Mouse (Mus musculus) kidney, embryonic 14.5 days (tissue): Measurements from ENCODE around the gene Gas7. TPM values are rescaled to one million over a fixed set of nuclear protein-coding genes. Genes with fewer than 3 reads are reported as not detected.

Source experiments
- ATAC-seq: fragments of 200-750 bp; cut with Nextera tagmentation; 2 replicates; pipeline ENCODE4 v1.8.0; 2017; ENCODE audit warnings: moderate number of reproducible peaks, mild to moderate bottlenecking, moderate TSS enrichment, moderate library complexity; ENCODE audit not compliant: low FRiP score, low TSS enrichment
- H3K27ac ChIP-seq: fragments of 300-500 bp; sonication (generic); 2 replicates; pipeline ENCODE4 v1.5.1; 2014; ENCODE audit warnings: low read depth, mild to moderate bottlenecking, low read length, moderate library complexity, mixed read lengths
- H3K27me3 ChIP-seq: fragments of 300-500 bp; sonication (generic); 2 replicates; pipeline ENCODE4 v1.6.1; 2014; ENCODE audit warnings: mild to moderate bottlenecking, low read length; ENCODE audit not compliant: control insufficient read depth, insufficient read depth
- H3K36me3 ChIP-seq: fragments of 300-500 bp; sonication (generic); 2 replicates; pipeline ENCODE4 v1.6.1; 2014; ENCODE audit warnings: low read length, mixed read lengths; ENCODE audit not compliant: control insufficient read depth, insufficient read depth
- H3K4me1 ChIP-seq: fragments of 300-500 bp; sonication (generic); 2 replicates; pipeline ENCODE4 v1.6.1; 2014; ENCODE audit warnings: low read length, mixed read lengths; ENCODE audit not compliant: control insufficient read depth, insufficient read depth
- H3K4me2 ChIP-seq: fragments of 300-500 bp; sonication (generic); replicated peaks from 2 replicates; pipeline ENCODE4 v1.6.1; 2014; ENCODE audit warnings: low read depth, mild to moderate bottlenecking, low read length
- H3K4me3 ChIP-seq: fragments of 300-500 bp; sonication (generic); 2 replicates; pipeline ENCODE4 v1.5.1; 2014; ENCODE audit warnings: mild to moderate bottlenecking, low read length
- H3K9ac ChIP-seq: fragments of 300-500 bp; sonication (generic); 2 replicates; pipeline ENCODE4 v1.6.1; 2014; ENCODE audit warnings: low read depth, mild to moderate bottlenecking, low read length, moderate library complexity
- H3K9me3 ChIP-seq: fragments of 300-500 bp; sonication (generic); 2 replicates; pipeline ENCODE4 v1.6.1; 2016; ENCODE audit warnings: low read length; ENCODE audit not compliant: control insufficient read depth
- WGBS: fragments of 180-500 bp; shearing (Covaris S2); extraction: QIAGEN DNeasy Blood & Tissue Kit; methylation state at CpG from one replicate; pipeline ENCODE4 v1.1.7; 2014; 5-methylcytosine and 5-hydroxymethylcytosine counted together
- polyA plus RNA-seq: library from polyadenylated mRNA; unstranded; fragments of >200 nt; fragmentation: Nextera tagmentation; extraction: Ambion mirVana; gene quantifications from 2 replicates; pipeline ENCODE4 v1.2.1, GENCODE M21; 2014

Gas7 gene
- polyA plus RNA-seq, 1 experiment from 2014 or later: 8.3 TPM

DNA sequence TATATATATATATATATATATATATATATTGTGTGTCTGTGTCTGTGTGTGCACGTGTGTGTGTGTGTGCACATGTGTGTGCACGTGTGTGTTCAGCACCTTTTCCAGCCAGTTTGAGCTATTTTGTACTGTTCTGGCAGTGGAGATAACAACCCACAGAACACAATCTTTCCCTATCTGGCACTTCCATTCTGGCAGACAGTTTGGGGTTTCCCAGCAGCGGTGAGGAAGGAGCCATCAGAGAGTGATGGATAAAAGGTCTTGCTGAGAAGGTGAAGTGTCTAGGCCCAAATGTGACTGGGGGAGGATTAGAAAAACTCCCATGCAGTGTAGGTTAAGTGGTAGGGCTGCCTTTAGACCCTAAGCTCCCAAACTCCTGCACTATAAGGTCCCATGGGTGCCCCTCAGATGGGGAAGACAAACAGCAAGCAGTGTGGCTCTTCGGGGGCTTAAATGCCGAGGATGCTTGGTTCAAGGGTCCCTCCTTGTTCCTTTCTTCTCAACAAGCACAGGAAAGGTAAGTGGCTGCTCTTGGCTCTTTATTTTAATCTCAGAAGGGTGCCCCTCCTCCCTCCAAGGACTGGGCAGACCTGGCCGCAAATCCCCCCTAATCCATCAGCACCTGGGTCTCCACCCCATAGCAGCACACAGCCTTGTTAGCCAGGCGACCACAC, 239.6 kb downstream of the Gas7 start, which contains the start of gene Rcvrn:
Gene Rcvrn, plus strand, starts transcription at position 624 of the 674 bp plus-strand sequence.
- 74% methylated on average over 7 of the region's 7 CpGs for WGBS
- Histone ChIP-seq H3K4me2 (no peak within 1 kb of the TSS), H3K4me3 (no peak within 1 kb of the TSS), H3K9ac (no peak within 1 kb of the TSS), H3K9me3 (no peaks in the 10 kb centered on the region), H3K36me3 (no peaks in the 10 kb centered on the region), H3K4me1 (no peaks in the 10 kb centered on the region), H3K27me3 (no peaks in the 10 kb centered on the region), H3K27ac (no peak within 1 kb of the TSS)
- ATAC-seq: no peak

DNA sequence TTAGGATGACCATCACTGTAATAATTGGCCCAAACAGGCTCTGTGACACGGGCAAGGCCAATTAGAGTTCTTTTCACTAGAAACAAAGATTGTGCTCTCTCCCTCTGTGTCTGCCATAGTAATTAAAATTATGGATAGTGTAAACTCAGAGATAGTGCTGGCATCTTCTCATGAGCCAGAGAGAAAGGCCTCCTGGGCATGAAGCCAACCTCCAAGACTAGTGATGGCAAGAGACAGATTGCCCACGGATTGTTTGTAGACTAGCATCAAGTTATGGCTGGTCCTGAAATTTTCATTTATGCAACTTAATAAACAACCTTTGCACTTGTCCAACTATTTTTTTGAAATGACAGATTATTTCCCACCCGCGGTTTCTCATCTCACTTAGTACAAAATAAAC, 257.7 kb downstream of the Gas7 start:
- Histone ChIP-seq H3K27me3 (no peaks in the 10 kb centered on the region), H3K27ac (no peak overlapping the region), H3K4me2 (no peak overlapping the region), H3K4me1 (no peaks in the 10 kb centered on the region), H3K9me3 (no peaks in the 10 kb centered on the region), H3K36me3 (no peaks in the 10 kb centered on the region), H3K4me3 (no peak overlapping the region), H3K9ac (no peak overlapping the region)
- no peak for ATAC-seq
- 87% methylated on average over 4 of the region's 4 CpGs for WGBS

DNA sequence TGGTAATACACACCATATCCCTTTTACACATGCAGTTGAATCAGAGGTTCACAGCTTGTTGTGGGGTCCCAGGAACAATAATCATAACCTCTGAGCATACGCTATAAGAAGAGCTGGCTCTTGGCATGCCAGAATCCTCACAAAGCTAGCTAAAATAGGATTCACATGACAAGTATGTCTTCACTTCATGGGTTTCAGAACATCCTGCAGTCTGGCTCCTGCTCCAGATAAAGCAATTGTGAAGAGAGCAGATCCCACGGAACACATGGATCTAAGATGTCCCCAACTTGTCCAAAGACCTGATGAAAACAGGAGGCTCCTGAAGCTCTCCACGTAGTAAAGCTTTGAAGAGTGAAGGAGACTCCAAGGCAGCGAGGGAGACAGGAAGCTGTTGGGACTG, 260.1 kb downstream of the Gas7 start:
- 89% methylated on average over 4 of the region's 4 CpGs for WGBS
- H3K4me3 ChIP-seq: no peak overlapping the region
- no peak overlapping the region for H3K27ac ChIP-seq
- no peak for ATAC-seq
- no peak overlapping the region for H3K9ac ChIP-seq
- no peak overlapping the region for H3K4me2 ChIP-seq
- no peaks in the 10 kb centered on the region for H3K4me1 ChIP-seq
- H3K27me3 ChIP-seq: no peaks in the 10 kb centered on the region
- H3K9me3 ChIP-seq: no peaks in the 10 kb centered on the region
- no peaks in the 10 kb centered on the region for H3K36me3 ChIP-seq

DNA sequence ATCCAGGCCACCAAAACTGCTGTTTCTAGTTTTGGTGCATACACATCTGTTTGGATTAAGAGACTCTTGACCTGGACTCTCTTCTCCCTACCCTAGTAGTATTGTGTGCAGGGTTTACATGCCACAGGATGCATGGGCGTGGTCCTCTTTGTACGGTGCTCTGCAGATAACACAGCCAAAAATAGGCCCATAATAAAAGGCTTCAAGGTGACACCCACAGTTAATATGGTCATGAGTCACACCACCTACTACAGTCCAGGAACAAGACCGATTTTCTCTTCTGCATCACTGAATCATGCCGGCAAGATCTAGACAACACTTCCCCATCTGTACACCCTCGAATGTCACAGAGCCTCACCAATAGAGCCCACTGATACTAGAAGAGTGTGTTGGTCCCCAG, 266.2 kb downstream of the Gas7 start:
- Histone ChIP-seq H3K9me3 (no peaks in the 10 kb centered on the region), H3K36me3 (no peaks in the 10 kb centered on the region), H3K9ac (no peak overlapping the region), H3K4me3 (no peak overlapping the region), H3K27me3 (no peaks in the 10 kb centered on the region), H3K27ac (no peak overlapping the region), H3K4me1 (no peaks in the 10 kb centered on the region), H3K4me2 (no peak overlapping the region)
- 92% methylated on average over 5 of the region's 5 CpGs for WGBS
- no peak for ATAC-seq

DNA sequence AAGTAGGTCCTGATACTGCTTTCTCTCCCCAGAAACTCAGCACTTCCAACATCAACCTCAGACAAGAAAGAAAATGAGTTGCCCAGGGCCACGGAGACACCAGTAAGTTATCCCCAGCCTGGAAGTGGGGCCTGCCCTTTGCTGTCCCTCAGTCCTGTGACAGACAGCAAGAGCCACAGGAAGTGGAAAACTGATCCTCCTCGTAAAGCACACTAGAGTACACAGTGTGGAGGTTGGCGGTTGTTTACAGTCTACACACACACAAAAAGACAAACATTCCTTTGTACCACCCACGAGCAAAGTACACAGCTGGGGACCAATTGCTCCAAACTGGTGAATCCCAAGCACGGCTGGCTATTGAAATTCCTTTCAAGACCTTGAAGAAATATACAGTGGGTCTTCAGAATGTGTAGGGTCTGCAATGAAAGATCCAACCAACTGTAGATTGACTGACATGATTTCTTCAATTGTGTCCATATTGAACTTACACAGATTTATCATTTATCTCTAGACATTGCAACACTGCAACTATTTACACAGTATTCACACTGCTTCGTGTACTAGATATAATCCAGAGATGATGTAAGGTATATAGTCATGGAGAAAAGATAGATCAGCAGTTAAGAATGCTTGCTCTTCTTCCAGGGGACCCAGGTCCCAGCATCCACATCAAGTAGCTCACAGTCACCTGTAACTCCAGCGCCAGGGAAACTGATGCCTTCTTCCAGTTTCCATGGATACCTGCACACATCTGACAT, 267.3 kb downstream of the Gas7 start:
- 42% methylated on average over 7 of the region's 7 CpGs for WGBS

DNA sequence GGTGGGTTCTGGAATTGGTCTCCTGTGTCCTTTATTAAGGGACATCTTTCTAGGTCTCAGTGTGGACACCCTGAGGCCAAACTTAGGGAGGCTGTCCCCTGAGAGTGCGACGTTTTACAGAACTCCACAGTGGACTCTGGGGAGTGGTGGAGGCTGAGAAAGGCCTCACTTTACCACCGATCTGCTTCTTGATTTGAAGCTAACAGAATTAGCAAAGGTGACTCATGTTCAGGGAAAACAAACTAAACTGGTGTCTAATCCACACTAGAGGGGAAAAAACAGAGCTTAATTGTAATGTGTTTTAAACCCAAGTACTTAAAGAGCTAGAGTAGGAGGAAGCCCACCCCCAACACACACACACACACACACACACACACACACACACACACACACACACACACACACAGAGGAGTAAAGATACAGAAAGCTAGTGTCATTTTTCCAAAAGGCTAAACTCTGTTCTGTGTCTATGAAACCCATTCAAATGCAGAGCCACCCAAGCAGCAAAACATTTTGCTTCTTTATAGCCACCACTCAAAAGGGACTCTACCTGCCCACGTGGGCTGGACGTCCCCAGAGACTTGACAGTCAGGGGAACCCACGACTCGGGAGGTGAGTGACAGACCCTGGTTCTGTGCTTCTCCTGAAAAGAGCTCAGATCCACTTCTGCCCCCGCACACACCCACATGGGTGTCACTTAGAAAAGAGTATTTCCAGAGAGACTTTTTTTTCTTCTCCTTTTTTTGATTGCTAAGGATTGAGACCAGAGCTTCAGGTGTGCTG, 268.2 kb downstream of the Gas7 start:
- Histone ChIP-seq H3K9me3 (no peaks in the 10 kb centered on the region), H3K36me3 (no peaks in the 10 kb centered on the region), H3K27ac (no peak overlapping the region), H3K4me1 (no peaks in the 10 kb centered on the region), H3K27me3 (no peaks in the 10 kb centered on the region), H3K9ac (no peak overlapping the region), H3K4me2 (no peak overlapping the region), H3K4me3 (no peak overlapping the region)
- ATAC-seq: no peak
- WGBS: 77% methylated on average over 8 of the region's 8 CpGs

More for the DNA sequence above, 267.3 kb downstream of the Gas7 start:
- Histone ChIP-seq H3K4me2 (no peak overlapping the region), H3K27ac (no peak overlapping the region), H3K4me3 (no peak overlapping the region), H3K4me1 (no peaks in the 10 kb centered on the region), H3K9me3 (no peaks in the 10 kb centered on the region), H3K9ac (no peak overlapping the region), H3K27me3 (no peaks in the 10 kb centered on the region), H3K36me3 (no peaks in the 10 kb centered on the region)
- ATAC-seq: no peak

DNA sequence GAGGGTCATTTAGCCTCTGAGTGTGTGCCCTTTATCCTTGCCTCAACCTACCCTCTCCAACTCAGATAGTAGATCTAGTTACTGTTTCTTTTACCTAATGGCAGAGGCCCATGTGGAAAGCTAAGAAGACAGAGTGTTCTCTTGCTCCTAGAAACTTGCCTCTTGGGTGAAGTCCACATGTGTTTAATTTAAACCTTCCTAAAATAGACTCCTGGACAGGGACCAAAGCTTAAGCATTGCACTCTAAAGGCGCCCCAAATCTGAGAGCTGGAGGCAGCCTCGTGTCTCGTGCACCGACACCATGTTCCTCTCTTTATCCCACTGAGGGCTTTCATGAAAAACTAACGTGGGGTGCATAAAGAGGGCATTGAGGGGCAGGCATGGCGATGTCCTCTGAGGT, 271.9 kb downstream of the Gas7 start:
- H3K27me3 ChIP-seq: no peaks in the 10 kb centered on the region
- H3K36me3 ChIP-seq: no peaks in the 10 kb centered on the region
- H3K4me2 ChIP-seq: no peak overlapping the region
- ATAC-seq: no peak
- H3K4me3 ChIP-seq: no peak overlapping the region
- H3K9me3 ChIP-seq: no peaks in the 10 kb centered on the region
- H3K9ac ChIP-seq: no peak overlapping the region
- no peaks in the 10 kb centered on the region for H3K4me1 ChIP-seq
- WGBS: 84% methylated on average over 6 of the region's 6 CpGs
- H3K27ac ChIP-seq: no peak overlapping the region

DNA sequence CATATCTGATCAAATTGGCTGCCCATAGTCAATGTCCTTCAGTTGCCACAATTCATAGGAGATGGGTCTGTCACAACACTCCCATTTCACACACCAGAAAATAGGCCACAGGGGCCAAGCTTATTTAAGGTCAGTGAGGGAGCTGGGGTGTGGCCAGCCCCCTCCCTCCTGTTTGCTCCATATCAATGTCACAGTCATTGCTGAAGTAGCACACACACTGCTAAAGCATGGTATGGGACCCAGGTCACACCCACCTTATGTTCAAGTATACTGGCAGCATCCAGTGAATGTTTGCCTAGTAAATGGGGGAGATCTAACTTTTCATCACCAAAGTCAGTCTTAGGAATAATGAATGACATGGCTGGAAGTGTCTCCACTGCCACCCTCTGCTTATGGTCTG, 273.5 kb downstream of the Gas7 start:
- no peaks in the 10 kb centered on the region for H3K36me3 ChIP-seq
- no peak overlapping the region for H3K4me2 ChIP-seq
- no peak overlapping the region for H3K9ac ChIP-seq
- ATAC-seq: no peak
- no peaks in the 10 kb centered on the region for H3K27me3 ChIP-seq
- H3K4me3 ChIP-seq: no peak overlapping the region
- no peaks in the 10 kb centered on the region for H3K4me1 ChIP-seq
- no peaks in the 10 kb centered on the region for H3K9me3 ChIP-seq
- H3K27ac ChIP-seq: no peak overlapping the region

DNA sequence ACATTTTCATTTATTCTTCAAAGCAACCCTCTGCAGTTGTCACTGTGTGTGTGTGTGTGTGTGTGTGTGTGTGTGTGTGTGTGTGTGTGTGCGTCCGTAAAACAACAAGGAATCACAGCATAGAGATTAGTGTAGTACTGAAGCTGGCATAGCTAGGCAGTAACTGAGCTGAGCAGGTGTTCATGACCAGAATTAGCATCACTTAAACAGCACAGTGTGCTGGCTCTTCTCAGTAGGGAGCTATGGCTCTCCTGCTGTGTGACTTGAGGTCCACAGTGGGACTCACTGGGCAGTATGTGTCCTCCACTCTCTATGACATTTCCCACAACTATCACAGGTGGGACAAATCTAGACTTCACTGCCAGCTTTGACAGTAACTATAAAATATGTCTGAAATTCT, 275.8 kb downstream of the Gas7 start:
- H3K4me2 ChIP-seq: no peak overlapping the region
- no peaks in the 10 kb centered on the region for H3K4me1 ChIP-seq
- no peaks in the 10 kb centered on the region for H3K27me3 ChIP-seq
- H3K27ac ChIP-seq: no peak overlapping the region
- H3K36me3 ChIP-seq: no peaks in the 10 kb centered on the region
- H3K9me3 ChIP-seq: no peaks in the 10 kb centered on the region
- WGBS: 94% methylated on average over 2 of the region's 2 CpGs
- ATAC-seq: no peak
- no peak overlapping the region for H3K9ac ChIP-seq
- no peak overlapping the region for H3K4me3 ChIP-seq
